Mouse (Mus musculus) embryonic facial prominence, embryonic 14.5 days (tissue): ENCODE results near the gene Ctrb1. TPM values are rescaled to one million over a fixed set of nuclear protein-coding genes. Genes with fewer than 3 reads are reported as not detected.

ENCODE experiments used
- ATAC-seq: fragments of 200-750 bp; cut with Nextera tagmentation; 2 replicates; pipeline ENCODE4 v1.8.0; 2017; ENCODE audit warnings: low read depth, moderate number of reproducible peaks, moderate TSS enrichment
- DNase-seq: peaks from one replicate; pipeline ENCODE4 v3.0.0-alpha.2; 2015; ENCODE audit warnings: low spot score
- H3K27ac ChIP-seq: fragments of 300-500 bp; sonication (generic); replicated peaks from 2 replicates; pipeline ENCODE4 v1.5.1; 2014; ENCODE audit warnings: low read depth, mild to moderate bottlenecking, low read length, moderate library complexity
- H3K27me3 ChIP-seq: fragments of 300-500 bp; sonication (generic); replicated peaks from 2 replicates; pipeline ENCODE4 v1.6.1; 2014; ENCODE audit warnings: low read length; ENCODE audit not compliant: control insufficient read depth, insufficient read depth
- H3K36me3 ChIP-seq: fragments of 300-500 bp; sonication (generic); 2 replicates; pipeline ENCODE4 v1.6.1; 2014; ENCODE audit warnings: low read length, mixed read lengths; ENCODE audit not compliant: control insufficient read depth, insufficient read depth
- H3K4me1 ChIP-seq: fragments of 300-500 bp; sonication (generic); 2 replicates; pipeline ENCODE4 v1.6.1; 2014; ENCODE audit warnings: antibody characterized with exemption, low read length; ENCODE audit not compliant: control insufficient read depth, insufficient read depth
- H3K4me2 ChIP-seq: fragments of 300-500 bp; sonication (generic); 2 replicates; pipeline ENCODE4 v1.6.1; 2014; ENCODE audit warnings: low read depth, mild to moderate bottlenecking, low read length, moderate library complexity, mixed read lengths
- H3K4me3 ChIP-seq: fragments of 300-500 bp; sonication (generic); 2 replicates; pipeline ENCODE4 v1.5.1; 2014; ENCODE audit warnings: low read depth, mild to moderate bottlenecking, low read length
- H3K9ac ChIP-seq: fragments of 300-500 bp; sonication (generic); 2 replicates; pipeline ENCODE4 v1.6.1; 2014; ENCODE audit warnings: low read depth, mild to moderate bottlenecking, low read length, moderate library complexity, mixed read lengths
- H3K9me3 ChIP-seq: fragments of 300-500 bp; sonication (generic); 2 replicates; pipeline ENCODE4 v1.6.1; 2016; ENCODE audit warnings: low read length; ENCODE audit not compliant: control insufficient read depth
- WGBS: fragments of 180-500 bp; shearing (Covaris S2); extraction: QIAGEN DNeasy Blood & Tissue Kit; methylation state at CpG from one replicate; pipeline ENCODE4 v1.1.7; 2014; 5-methylcytosine and 5-hydroxymethylcytosine counted together
- polyA plus RNA-seq: library from polyadenylated mRNA; unstranded; fragments of >200 nt; fragmentation: Nextera tagmentation; extraction: Ambion mirVana; gene quantifications from 2 replicates; pipeline ENCODE4 v1.2.1, GENCODE M21; 2014

Ctrb1 gene
- polyA plus RNA-seq, 1 experiment from 2014 or later = not detected

- Histone ChIP-seq H3K4me1 (peaks cover 18% of the 10 kb centered on the region), H3K9me3 (no peaks in the 10 kb centered on the region), H3K27ac (peak overlapping the region; percentile 46; the same call in 1 of the 2 replicates), H3K36me3 (no peaks in the 10 kb centered on the region), H3K9ac (no peak overlapping the region), H3K4me3 (no peak overlapping the region), H3K27me3 (no peaks in the 10 kb centered on the region), H3K4me2 (no peak overlapping the region)
- ATAC-seq (peak; percentile 50), DNase-seq (peak; percentile 60)
- 64% methylated on average over 6 of the region's 7 CpGs for WGBS
Measured at GRCm38 (mm10) chr8:111726102-111726900, 35.5 kb upstream of the Ctrb1 start.

GRCm38 (mm10) chr8:111725341-111725740 is 34.5 kb upstream of the Ctrb1 start:
- Histone ChIP-seq H3K9ac (no peak overlapping the region), H3K9me3 (no peaks in the 10 kb centered on the region), H3K4me1 (peaks cover 11% of the 10 kb centered on the region), H3K4me3 (no peak overlapping the region), H3K4me2 (no peak overlapping the region), H3K27ac (no peak overlapping the region), H3K36me3 (peaks cover 9% of the 10 kb centered on the region), H3K27me3 (no peaks in the 10 kb centered on the region)
- WGBS = 91% methylated on average over 6 of the region's 6 CpGs
- DNase-seq (no peak), ATAC-seq (no peak)

- DNase-seq = no peak
- Histone ChIP-seq H3K36me3 (peaks cover 31% of the 10 kb centered on the region), H3K27ac (no peak overlapping the region), H3K4me2 (no peak overlapping the region), H3K4me1 (peaks cover 23% of the 10 kb centered on the region), H3K27me3 (no peaks in the 10 kb centered on the region), H3K9me3 (no peaks in the 10 kb centered on the region), H3K9ac (no peak overlapping the region), H3K4me3 (no peak overlapping the region)
- WGBS = 58% methylated on average over 4 of the region's 4 CpGs
- ATAC-seq = no peak
Measured at GRCm38 (mm10) chr8:111720115-111720544, 29.3 kb upstream of the Ctrb1 start.

- Histone ChIP-seq H3K9ac (no peak overlapping the region), H3K27ac (no peak overlapping the region; the same call in 1 of the 2 replicates), H3K27me3 (no peaks in the 10 kb centered on the region), H3K36me3 (peaks cover 43% of the 10 kb centered on the region), H3K9me3 (no peaks in the 10 kb centered on the region), H3K4me3 (no peak overlapping the region), H3K4me1 (peaks cover 23% of the 10 kb centered on the region), H3K4me2 (no peak overlapping the region)
- ATAC-seq (no peak), DNase-seq (no peak)
- 51% methylated on average over 5 of the region's 5 CpGs for WGBS
Measured at GRCm38 (mm10) chr8:111718937-111719336, 28.1 kb upstream of the Ctrb1 start.

GRCm38 (mm10) chr8:111717866-111718265 is 27.1 kb upstream of the Ctrb1 start:
- Histone ChIP-seq H3K4me2 (no peak overlapping the region; the same call in 1 of the 2 replicates), H3K9me3 (no peaks in the 10 kb centered on the region), H3K27ac (peak overlapping the region; percentile 96), H3K36me3 (peaks cover 54% of the 10 kb centered on the region), H3K9ac (peak overlapping the region; percentile 58), H3K27me3 (no peaks in the 10 kb centered on the region), H3K4me3 (no peak overlapping the region), H3K4me1 (peaks cover 23% of the 10 kb centered on the region)
- ATAC-seq (no peak), DNase-seq (peak; percentile 42)
- 47% methylated on average over 6 of the region's 6 CpGs for WGBS

- WGBS = 69% methylated on average over 4 of the region's 4 CpGs
- DNase-seq (peak; percentile 61), ATAC-seq (peak; percentile 34)
- Histone ChIP-seq H3K27ac (peak overlapping the region; percentile 96), H3K9me3 (no peaks in the 10 kb centered on the region), H3K4me3 (no peak overlapping the region), H3K36me3 (peaks cover 58% of the 10 kb centered on the region), H3K4me2 (peak overlapping the region; percentile 35), H3K27me3 (no peaks in the 10 kb centered on the region), H3K9ac (peak overlapping the region; percentile 58), H3K4me1 (peaks cover 23% of the 10 kb centered on the region)
Measured at GRCm38 (mm10) chr8:111717488-111717792, 26.6 kb upstream of the Ctrb1 start.

GRCm38 (mm10) chr8:111716603-111717487 is 26.0 kb upstream of the Ctrb1 start:
- Histone ChIP-seq H3K27me3 (no peaks in the 10 kb centered on the region), H3K4me3 (no peak overlapping the region), H3K9ac (peak overlapping the region; percentile 58), H3K36me3 (peaks cover 64% of the 10 kb centered on the region), H3K4me2 (peak overlapping the region; percentile 35), H3K9me3 (no peaks in the 10 kb centered on the region), H3K27ac (peak overlapping the region; percentile 96), H3K4me1 (peaks cover 23% of the 10 kb centered on the region)
- ATAC-seq = peak; percentile 81
- 31% methylated on average over 10 of the region's 10 CpGs for WGBS
- DNase-seq = peak; percentile 91

- no peak overlapping the region for H3K27ac ChIP-seq
- WGBS = 86% methylated on average over 13 of the region's 13 CpGs
- no peaks in the 10 kb centered on the region for H3K9me3 ChIP-seq
- ATAC-seq (no peak), DNase-seq (no peak)
- no peak overlapping the region for H3K4me3 ChIP-seq
- H3K9ac ChIP-seq = no peak overlapping the region
- H3K27me3 ChIP-seq = no peaks in the 10 kb centered on the region
- H3K4me2 ChIP-seq = no peak overlapping the region
- H3K4me1 ChIP-seq = peaks cover 23% of the 10 kb centered on the region
- peaks cover 70% of the 10 kb centered on the region for H3K36me3 ChIP-seq
Measured at GRCm38 (mm10) chr8:111715514-111715913, 24.7 kb upstream of the Ctrb1 start.
